Mouse (Mus musculus): ENCODE data around the gene Fbxl5.

- TF ChIP-seq CTCF (IDR thresholded peaks at IDR 0.05; ENCODE audit: borderline replicate concordance, insufficient read depth, low read length) (no peak), POLR2A (IDR thresholded peaks at IDR 0.05; ENCODE audit: low read depth, low read length) (no peak)
Observed at GRCm38 (mm10) chr5:43845083-43845482, 23.6 kb upstream of the Fbxl5 start.

Data from embryonic fibroblast, embryonic 13.5 days (primary cell).